Mouse (Mus musculus) testis, postnatal 10 days (tissue): ENCODE measurements around the gene Agfg2.
"Not testable (repeated sequence)": the region's sequence is repeated elsewhere in the genome, so short reads cannot be mapped to it uniquely, and the experiment has no call there.

ENCODE experiments used
- DNase-seq: peaks from one replicate; pipeline ENCODE4 v3.0.0; 2021; ENCODE audit warnings: low spot score

Gene Agfg2

GRCm38 (mm10) chr5:137684294-137685123 is at the start of gene Agfg2:
Gene Agfg2, minus strand, starts transcription at chr5:137684726.
- peak; percentile 99 for DNase-seq

- no peak for DNase-seq
These were observed 49.2 kb upstream of the Agfg2 start for GRCm38 (mm10) chr5:137733638-137734288.

- DNase-seq, result no peak
These were observed 42.2 kb upstream of the Agfg2 start for GRCm38 (mm10) chr5:137726767-137727166.

- DNase-seq, result no peak
These were observed 39.3 kb upstream of the Agfg2 start for GRCm38 (mm10) chr5:137723840-137724239.

- not testable (repeated sequence) for DNase-seq
These were observed 36.1 kb upstream of the Agfg2 start for GRCm38 (mm10) chr5:137720558-137721164.

GRCm38 (mm10) chr5:137719088-137719487 is 34.6 kb upstream of the Agfg2 start:
- no peak for DNase-seq

- no peak for DNase-seq
These were observed 33.7 kb upstream of the Agfg2 start for GRCm38 (mm10) chr5:137718020-137718790.

GRCm38 (mm10) chr5:137715685-137716084 is 31.2 kb upstream of the Agfg2 start:
- no peak for DNase-seq

GRCm38 (mm10) chr5:137713454-137713853 is 28.9 kb upstream of the Agfg2 start:
- no peak for DNase-seq

- DNase-seq, result peak; percentile 78
These were observed 22.5 kb upstream of the Agfg2 start for GRCm38 (mm10) chr5:137706913-137707633.

- DNase-seq, result no peak
These were observed 20.7 kb upstream of the Agfg2 start for GRCm38 (mm10) chr5:137705242-137705641.

GRCm38 (mm10) chr5:137699850-137700249 is 15.3 kb upstream of the Agfg2 start:
- no peak for DNase-seq

GRCm38 (mm10) chr5:137699080-137699479 is 14.6 kb upstream of the Agfg2 start:
- DNase-seq, result no peak

GRCm38 (mm10) chr5:137695930-137696329 is 11.4 kb upstream of the Agfg2 start:
- no peak for DNase-seq

GRCm38 (mm10) chr5:137694796-137695195 is 10.3 kb upstream of the Agfg2 start:
- no peak for DNase-seq

- no peak for DNase-seq
These were observed 7.4 kb upstream of the Agfg2 start for GRCm38 (mm10) chr5:137691881-137692280.

- DNase-seq, result no peak
These were observed 6.0 kb upstream of the Agfg2 start for GRCm38 (mm10) chr5:137690531-137690930.

- DNase-seq, result no peak
These were observed 5.4 kb upstream of the Agfg2 start for GRCm38 (mm10) chr5:137689974-137690373.

- DNase-seq, result no peak
These were observed 1.7 kb upstream of the Agfg2 start for GRCm38 (mm10) chr5:137686127-137686790.

GRCm38 (mm10) chr5:137685653-137686052 is 1.1 kb upstream of the Agfg2 start:
- DNase-seq, result no peak
